Mouse (Mus musculus) G1E (cell line): Measurements from ENCODE around the gene Pdha1.

Source experiments
- CTCF ChIP-seq: IDR thresholded peaks from 2 replicates; pipeline ENCODE4 v1.5.1; 2012; ENCODE audit warnings: low read depth, low read length, inconsistent platforms, mixed read lengths
- GATA1 ChIP-seq: IDR thresholded peaks from 2 replicates; pipeline ENCODE4 v1.6.1; 2012; ENCODE audit warnings: borderline replicate concordance, low read length, inconsistent platforms, mixed read lengths
- GATA2 ChIP-seq: IDR thresholded peaks from 2 replicates; pipeline ENCODE4 v1.6.1; 2012; ENCODE audit warnings: low read depth, low read length, inconsistent platforms, borderline replicate concordance
- TAL1 ChIP-seq: conservative IDR thresholded peaks from 2 replicates; pipeline ENCODE4 v1.6.1; 2012; ENCODE audit warnings: low read depth, low read length, inconsistent platforms, mixed read lengths

DNA sequence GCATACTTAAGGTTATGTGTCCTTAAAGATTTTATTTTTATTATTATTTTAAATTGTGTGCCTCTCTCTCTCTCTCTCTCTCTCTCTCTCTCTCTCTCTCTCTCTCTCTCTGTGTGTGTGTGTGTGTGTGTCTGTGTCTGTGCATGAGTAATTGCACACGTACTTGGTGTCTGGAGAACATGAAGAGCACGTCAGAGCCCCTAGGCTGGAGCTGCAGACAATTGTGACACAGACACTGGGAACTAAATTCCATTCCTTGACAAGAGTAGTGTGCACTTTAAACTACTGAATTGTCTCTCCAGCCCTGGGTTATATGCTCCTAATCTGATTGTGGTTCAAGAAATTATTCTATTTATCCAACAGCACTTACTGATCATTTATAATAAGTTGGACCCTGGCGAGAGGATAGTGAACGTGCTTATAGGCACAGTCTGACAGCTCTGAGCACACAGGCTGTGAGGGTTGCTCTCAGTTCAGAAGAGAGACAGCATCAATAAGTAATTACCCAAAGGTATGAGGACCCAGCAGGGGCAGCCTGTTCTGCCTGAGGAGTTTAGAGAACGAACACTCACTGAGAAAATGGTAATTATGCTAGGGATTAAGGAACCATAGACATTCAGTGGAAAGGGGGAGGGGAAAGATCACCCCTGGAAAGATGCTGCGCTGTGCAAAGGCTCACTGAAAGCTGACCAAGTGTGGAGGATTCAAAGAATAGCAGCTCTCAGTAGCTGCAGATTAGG is 28.2 kb upstream of the Pdha1 start:
- TF ChIP-seq GATA1 (no peak), CTCF (no peak), TAL1 (no peak), GATA2 (no peak)
